Comparison of ENCODE assay signal across 10 mouse cellular contexts in genomic region chr1:183982108-183982507, GRCm38 (mm10). TPM values are rescaled to one million over a fixed set of nuclear protein-coding genes. Genes with fewer than 3 reads are reported as not detected.
A peak's percentile ranks its signal among the peaks of the same experiment; 100 is the strongest.
DNase-seq lines count a peak whose midpoint lies in the region; ATAC-seq and TF ChIP-seq lines count a peak whose summit lies in the region.
"Had no signal": no experiment of that assay in that cellular context is flagged by ENCODE, and none has a peak within 500 bp of the region (broad histone marks: within the 10 kb centered on the region; RNA-seq: fewer than 3 reads in every experiment).

No protein-coding gene starts in this region.

- H3K27ac ChIP-seq in intestine, embryonic 15.5 days: no peak overlapping the region
- H3K27ac ChIP-seq in intestine, embryonic 16.5 days (ENCODE audit: low read length): no peak overlapping the region
- H3K27ac ChIP-seq in bone marrow, adult 2 months (ENCODE audit: control insufficient read depth, insufficient read depth, low read depth, low read length, poor library complexity): peak overlapping the region; percentile 73; the same call in 1 of the 2 replicates
- no peak overlapping the region for H3K27ac ChIP-seq in kidney, adult 2 months (ENCODE audit: insufficient read depth, low read depth, low read length)
- no peak overlapping the region for H3K27ac ChIP-seq in limb, embryonic 10.5 days
- H3K27ac ChIP-seq: midbrain, embryonic 12.5 days had no signal

- no peak for TF ChIP-seq CTCF in bone marrow, adult 2 months (IDR thresholded peaks at IDR 0.05; ENCODE audit: control insufficient read depth, insufficient read depth, low read length)
- TF ChIP-seq CTCF in kidney, adult 2 months (conservative IDR thresholded peaks at IDR 0.05; ENCODE audit: insufficient read depth, insufficient read length, low read depth, low read length): no peak

- H3K9me3 ChIP-seq in intestine, embryonic 15.5 days: no peaks in the 10 kb centered on the region
- no peaks in the 10 kb centered on the region for H3K9me3 ChIP-seq in intestine, embryonic 16.5 days (ENCODE audit: control insufficient read depth, low read length)
- H3K9me3 ChIP-seq in limb, embryonic 10.5 days (replicated peaks): no peaks in the 10 kb centered on the region
- H3K9me3 ChIP-seq: midbrain, embryonic 12.5 days had no signal

- DNase-seq in layer of hippocampus, adult 11-12 months (ENCODE audit: low spot score): peak; percentile 71
- peak; percentile 6 for DNase-seq in lung, postnatal 36 days
- DNase-seq in kidney, adult 2 months: no peak
- DNase-seq in urinary bladder, adult 2 months (ENCODE audit: low spot score): no peak
- DNase-seq in limb, embryonic 10.5 days (ENCODE audit: low spot score): no peak
- DNase-seq: kidney, postnatal 25 days had no signal

- peak overlapping the region; percentile 36; the same call in 1 of the 2 replicates for H3K4me2 ChIP-seq in intestine, embryonic 15.5 days (replicated peaks)
- H3K4me2 ChIP-seq in intestine, embryonic 16.5 days (ENCODE audit: low read depth, low read length): no peak overlapping the region; the same call in 1 of the 2 replicates
- H3K4me2 ChIP-seq: midbrain, embryonic 12.5 days had no signal

- H3K27me3 ChIP-seq in intestine, embryonic 15.5 days (replicated peaks): no peaks in the 10 kb centered on the region
- no peaks in the 10 kb centered on the region for H3K27me3 ChIP-seq in intestine, embryonic 16.5 days (replicated peaks; ENCODE audit: control insufficient read depth, insufficient read depth, low read length)
- no peaks in the 10 kb centered on the region for H3K27me3 ChIP-seq in kidney, adult 2 months (replicated peaks; ENCODE audit: control insufficient read depth, insufficient read depth, low read length)
- H3K27me3 ChIP-seq in limb, embryonic 10.5 days (ENCODE audit: low read depth, poor library complexity, severe bottlenecking): no peaks in the 10 kb centered on the region
- H3K27me3 ChIP-seq: midbrain, embryonic 12.5 days had no signal

- no peak for ATAC-seq in intestine, embryonic 15.5 days
- ATAC-seq in intestine, embryonic 16.5 days: no peak

- no peak overlapping the region for H3K9ac ChIP-seq in intestine, embryonic 15.5 days
- H3K9ac ChIP-seq in intestine, embryonic 16.5 days (ENCODE audit: low read depth, low read length): no peak overlapping the region
- H3K9ac ChIP-seq: midbrain, embryonic 12.5 days had no signal

- H3K4me1 ChIP-seq in intestine, embryonic 15.5 days (replicated peaks): 0 out of 2 replicates have a peak, but pooled peaks cover 7% of the 10 kb centered on the region
- peaks cover 3% of the 10 kb centered on the region; the same call in 1 of the 2 replicates for H3K4me1 ChIP-seq in intestine, embryonic 16.5 days (ENCODE audit: control insufficient read depth, insufficient read depth, low read length)
- H3K4me1 ChIP-seq in bone marrow, adult 2 months (ENCODE audit: control insufficient read depth, insufficient read depth, low read length): peaks cover 8% of the 10 kb centered on the region; the same call in 1 of the 2 replicates
- no peaks in the 10 kb centered on the region for H3K4me1 ChIP-seq in kidney, adult 2 months (ENCODE audit: control insufficient read depth, insufficient read depth, low read length)
- H3K4me1 ChIP-seq in limb, embryonic 10.5 days: no peaks in the 10 kb centered on the region
- H3K4me1 ChIP-seq: midbrain, embryonic 12.5 days had no signal

- TF ChIP-seq POLR2A in bone marrow, adult 2 months (IDR thresholded peaks at IDR 0.05; ENCODE audit: borderline replicate concordance, control insufficient read depth, low read depth, low read length): no peak
- no peak for TF ChIP-seq POLR2A in kidney, adult 2 months (IDR thresholded peaks at IDR 0.05; ENCODE audit: low read depth, low read length)

- no peak overlapping the region for H3K4me3 ChIP-seq in intestine, embryonic 15.5 days (replicated peaks)
- no peak overlapping the region for H3K4me3 ChIP-seq in intestine, embryonic 16.5 days (ENCODE audit: low read length)
- H3K4me3 ChIP-seq in bone marrow, adult 2 months (replicated peaks; ENCODE audit: control insufficient read depth, low read depth, low read length): peak overlapping the region; percentile 12
- no peak overlapping the region for H3K4me3 ChIP-seq in kidney, adult 2 months (ENCODE audit: insufficient read depth, low read depth, low read length)
- H3K4me3 ChIP-seq in limb, embryonic 10.5 days: no peak overlapping the region
- H3K4me3 ChIP-seq: midbrain, embryonic 12.5 days had no signal

- WGBS in intestine, embryonic 15.5 days: 49% methylated on average over 13 of the region's 13 CpGs
- 41% methylated on average over 13 of the region's 13 CpGs for WGBS in intestine, embryonic 16.5 days
- WGBS in bone marrow, adult 2 months: 12% methylated on average over 13 of the region's 13 CpGs
- 46% methylated on average over 13 of the region's 13 CpGs for WGBS in kidney, adult 2 months
- WGBS in limb, embryonic 10.5 days: 88% methylated on average over 13 of the region's 13 CpGs

- no peaks in the 10 kb centered on the region for H3K36me3 ChIP-seq in intestine, embryonic 15.5 days
- H3K36me3 ChIP-seq in intestine, embryonic 16.5 days (ENCODE audit: control insufficient read depth, insufficient read depth, low read length): no peaks in the 10 kb centered on the region
- no peaks in the 10 kb centered on the region for H3K36me3 ChIP-seq in kidney, adult 2 months (ENCODE audit: control insufficient read depth, insufficient read depth, low read length)
- H3K36me3 ChIP-seq in limb, embryonic 10.5 days: no peaks in the 10 kb centered on the region
- H3K36me3 ChIP-seq: midbrain, embryonic 12.5 days had no signal

RNA-seq across cellular contexts. Expression of gene Dusp10, which starts 31.0 kb away (rescaled TPM):
- 10.2 and 11.9 TPM in 2 replicates for polyA plus RNA-seq in intestine, embryonic 15.5 days (2015; fragmentation: Nextera tagmentation; extraction: Ambion mirVana)
- 10.9 and 11.0 TPM in 2 replicates for polyA plus RNA-seq in intestine, embryonic 16.5 days (2015; fragmentation: Nextera tagmentation; extraction: Ambion mirVana)
- 3.5 and 7.9 TPM in 2 replicates for polyA plus RNA-seq in bone marrow, adult 2 months (2011; ENCODE audit: insufficient read depth, insufficient read length, low replicate concordance, missing spikeins)
- 3.7 and 5.3 TPM in 2 replicates for polyA plus RNA-seq in kidney, adult 2 months (2012; rRNA removed)
- polyA plus RNA-seq in urinary bladder, adult 2 months (2012; rRNA removed): 8.4 and 10.3 TPM in 2 replicates
- polyA plus RNA-seq in limb, embryonic 10.5 days (2016; fragmentation: Nextera tagmentation; extraction: Ambion mirVana): 3.1 and 3.5 TPM in 2 replicates

RNA-seq across cellular contexts. Expression of gene 1700056E22Rik, which starts 52.0 kb away (rescaled TPM):
- 1.2 and 1.7 TPM in 2 replicates for polyA plus RNA-seq in intestine, embryonic 15.5 days (2015; fragmentation: Nextera tagmentation; extraction: Ambion mirVana)
- polyA plus RNA-seq in intestine, embryonic 16.5 days (2015; fragmentation: Nextera tagmentation; extraction: Ambion mirVana): 1.0 and 1.5 TPM in 2 replicates
- polyA plus RNA-seq in bone marrow, adult 2 months (2011; ENCODE audit: insufficient read depth, insufficient read length, low replicate concordance, missing spikeins): not detected in 2 replicates
- polyA plus RNA-seq in kidney, adult 2 months (2012; rRNA removed): 0.63 and 0.91 TPM in 2 replicates
- 0.66 and 0.94 TPM in 2 replicates for polyA plus RNA-seq in urinary bladder, adult 2 months (2012; rRNA removed)
- 0.56 and 0.96 TPM in 2 replicates for polyA plus RNA-seq in limb, embryonic 10.5 days (2016; fragmentation: Nextera tagmentation; extraction: Ambion mirVana)

Comparison
In these comparisons a context has a peak if more than half of its experiments do, and no peak if none do; other contexts are left out.
1. DNase-seq: peak in layer of hippocampus, adult 11-12 months (single experiment) and lung, postnatal 36 days (single experiment); none in kidney, adult 2 months (single experiment), urinary bladder, adult 2 months (single experiment) and limb, embryonic 10.5 days (single experiment).